Mouse (Mus musculus) heart, embryonic 15.5 days (tissue): ENCODE data around the gene Snap25. TPM values are rescaled to one million over a fixed set of nuclear protein-coding genes. Genes with fewer than 3 reads are reported as not detected.

Source experiments
- ATAC-seq: fragments of 200-750 bp; cut with Nextera tagmentation; replicated peaks from 2 replicates; pipeline ENCODE4 v1.8.0; 2017; ENCODE audit warnings: low read depth, moderate TSS enrichment; ENCODE audit not compliant: insufficient number of reproducible peaks, insufficient read depth, low FRiP score
- H3K27ac ChIP-seq: fragments of 300-500 bp; sonication (generic); 2 replicates; pipeline ENCODE4 v1.5.1; 2015; ENCODE audit warnings: mild to moderate bottlenecking, inconsistent platforms
- H3K27me3 ChIP-seq: fragments of 300-500 bp; sonication (generic); 2 replicates; pipeline ENCODE4 v1.6.1; 2015; ENCODE audit warnings: inconsistent platforms
- H3K36me3 ChIP-seq: fragments of 300-500 bp; sonication (generic); 2 replicates; pipeline ENCODE4 v1.6.1; 2015; ENCODE audit warnings: mild to moderate bottlenecking, inconsistent platforms
- H3K4me1 ChIP-seq: fragments of 300-500 bp; sonication (generic); replicated peaks from 2 replicates; pipeline ENCODE4 v1.6.1; 2015; ENCODE audit warnings: inconsistent platforms
- H3K4me2 ChIP-seq: fragments of 300-500 bp; sonication (generic); 2 replicates; pipeline ENCODE4 v1.6.1; 2015; ENCODE audit warnings: inconsistent platforms, mild to moderate bottlenecking, moderate library complexity
- H3K4me3 ChIP-seq: fragments of 300-500 bp; sonication (generic); 2 replicates; pipeline ENCODE4 v1.5.1; 2015; ENCODE audit warnings: mild to moderate bottlenecking, inconsistent platforms
- H3K9ac ChIP-seq: fragments of 300-500 bp; sonication (generic); 2 replicates; pipeline ENCODE4 v1.6.1; 2015; ENCODE audit warnings: mild to moderate bottlenecking, inconsistent platforms
- H3K9me3 ChIP-seq: fragments of 300-500 bp; sonication (generic); replicated peaks from 2 replicates; pipeline ENCODE4 v1.6.1; 2016; ENCODE audit warnings: inconsistent platforms
- WGBS: fragments of 180-500 bp; shearing (Covaris S2); methylation state at CpG from one replicate; pipeline ENCODE4 v1.1.7; 2015; ENCODE audit warnings: mixed read lengths; 5-methylcytosine and 5-hydroxymethylcytosine counted together
- polyA plus RNA-seq: library from polyadenylated mRNA; unstranded; fragments of >200 nt; fragmentation: Nextera tagmentation; extraction: Ambion mirVana; gene quantifications from 2 replicates; pipeline ENCODE4 v1.2.1, GENCODE M21; 2015

Snap25 gene
- polyA plus RNA-seq, 1 experiment from 2014 or later, result 0.59 TPM

DNA sequence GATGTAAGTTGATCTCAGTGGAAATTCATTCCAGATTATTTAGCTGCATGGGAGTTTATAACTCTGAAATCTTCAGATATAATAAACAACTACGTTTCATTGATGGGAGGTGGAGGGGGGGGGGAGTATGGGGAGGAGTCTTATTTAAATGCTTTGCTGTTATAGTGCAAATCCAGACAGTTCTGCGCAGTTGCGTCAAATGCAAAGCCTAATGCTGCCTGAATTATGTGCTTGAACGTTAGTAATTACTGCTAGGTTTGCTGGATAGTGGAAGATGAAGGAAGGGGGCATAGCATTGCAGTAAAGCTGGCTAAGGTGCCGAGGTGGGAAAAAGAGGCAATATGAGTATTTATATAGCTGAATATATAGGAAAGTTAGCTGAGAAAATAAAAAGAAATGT is 2.3 kb downstream of the Snap25 start:
- no peak for ATAC-seq
- WGBS, result 67% methylated on average over 5 of the region's 5 CpGs
- Histone ChIP-seq H3K27ac (no peak overlapping the region), H3K36me3 (no peaks in the 10 kb centered on the region), H3K4me3 (no peak overlapping the region), H3K27me3 (no peaks in the 10 kb centered on the region), H3K4me2 (no peak overlapping the region), H3K4me1 (peaks cover 20% of the 10 kb centered on the region), H3K9ac (no peak overlapping the region), H3K9me3 (no peaks in the 10 kb centered on the region)

DNA sequence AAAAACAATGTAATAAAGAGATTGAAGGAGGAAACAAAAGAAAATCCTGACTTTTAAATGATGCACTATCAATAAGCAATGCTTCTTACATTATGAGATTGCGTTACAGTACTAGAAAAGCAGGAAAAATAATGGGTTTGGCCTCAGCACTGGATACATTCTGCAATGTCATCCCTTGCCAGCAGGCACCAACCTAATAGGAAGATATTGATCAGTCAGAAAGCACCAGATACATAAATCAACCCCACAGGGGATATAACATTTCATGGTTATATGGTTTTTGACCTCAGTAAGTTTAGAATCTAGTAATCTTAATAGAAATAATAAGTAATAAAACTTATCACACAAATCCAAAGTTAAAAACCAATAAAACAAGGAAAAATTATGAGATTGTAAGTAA is 3.1 kb downstream of the Snap25 start:
- H3K4me1 ChIP-seq, result peaks cover 20% of the 10 kb centered on the region
- H3K4me2 ChIP-seq, result no peak overlapping the region
- WGBS, result 79% methylated on average over 1 of the region's 1 CpGs
- no peaks in the 10 kb centered on the region for H3K36me3 ChIP-seq
- ATAC-seq, result no peak
- no peak overlapping the region for H3K4me3 ChIP-seq
- no peaks in the 10 kb centered on the region for H3K9me3 ChIP-seq
- H3K27me3 ChIP-seq, result no peaks in the 10 kb centered on the region
- H3K9ac ChIP-seq, result no peak overlapping the region
- no peak overlapping the region for H3K27ac ChIP-seq

DNA sequence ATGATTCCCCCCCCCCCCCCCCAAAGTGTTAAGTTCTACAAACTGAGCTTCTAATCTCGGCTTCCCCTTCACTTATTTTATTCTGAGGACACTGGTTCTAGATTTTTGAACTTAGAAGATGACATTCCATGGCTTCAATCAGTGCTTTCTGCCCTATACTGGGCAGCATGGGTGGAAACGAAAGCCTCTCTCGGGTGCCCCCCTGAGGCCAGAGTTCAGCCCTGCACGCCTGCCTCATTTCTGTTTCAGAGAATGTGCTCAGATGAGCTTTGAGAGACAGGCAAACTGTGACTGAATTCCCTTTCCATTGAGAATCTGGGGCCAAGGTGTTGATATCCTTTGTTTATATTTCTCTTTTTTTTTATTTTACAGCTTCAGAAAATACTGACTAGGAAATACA is 7.0 kb downstream of the Snap25 start:
- ATAC-seq, result no peak
- Histone ChIP-seq H3K4me2 (no peak overlapping the region), H3K4me1 (no peaks in the 10 kb centered on the region), H3K4me3 (no peak overlapping the region), H3K9me3 (no peaks in the 10 kb centered on the region), H3K27ac (no peak overlapping the region), H3K9ac (no peak overlapping the region), H3K27me3 (no peaks in the 10 kb centered on the region), H3K36me3 (no peaks in the 10 kb centered on the region)
- 20% methylated on average over 4 of the region's 4 CpGs for WGBS

- Histone ChIP-seq H3K4me3 (no peak overlapping the region), H3K9ac (no peak overlapping the region), H3K27me3 (no peaks in the 10 kb centered on the region), H3K4me2 (no peak overlapping the region), H3K4me1 (no peaks in the 10 kb centered on the region), H3K27ac (no peak overlapping the region), H3K36me3 (no peaks in the 10 kb centered on the region), H3K9me3 (0 out of 2 replicates have a peak, but pooled peaks cover 4% of the 10 kb centered on the region)
- no peak for ATAC-seq
- WGBS, result 73% methylated on average over 2 of the region's 2 CpGs
These were observed 25.0 kb downstream of the Snap25 start for GRCm38 (mm10) chr2:136738260-136738659.

DNA sequence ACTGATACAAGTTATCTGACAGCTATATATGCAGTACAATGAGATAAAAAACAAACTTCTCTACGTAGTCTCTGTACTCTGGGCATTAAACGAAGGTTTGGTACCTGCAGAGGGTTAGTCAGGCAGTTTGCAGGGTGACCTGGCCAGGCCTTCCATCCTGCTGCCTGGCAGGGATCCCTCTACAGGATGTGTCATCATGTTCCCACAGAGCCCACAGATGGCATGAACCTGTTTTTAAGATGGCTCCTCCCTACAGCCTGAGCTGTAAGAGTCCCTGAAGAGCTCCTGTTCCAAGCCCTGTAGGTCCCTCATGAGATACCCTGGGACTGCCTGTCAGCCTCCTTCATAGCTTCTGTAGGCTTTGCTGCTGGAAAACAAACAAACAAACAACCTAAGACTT is 29.0 kb downstream of the Snap25 start:
- no peaks in the 10 kb centered on the region for H3K4me1 ChIP-seq
- no peak for ATAC-seq
- no peaks in the 10 kb centered on the region for H3K36me3 ChIP-seq
- H3K4me3 ChIP-seq, result no peak overlapping the region
- WGBS, result 60% methylated on average over 2 of the region's 2 CpGs
- H3K9me3 ChIP-seq, result 0 out of 2 replicates have a peak, but pooled peaks cover 4% of the 10 kb centered on the region
- H3K4me2 ChIP-seq, result no peak overlapping the region
- no peak overlapping the region for H3K27ac ChIP-seq
- no peaks in the 10 kb centered on the region for H3K27me3 ChIP-seq
- H3K9ac ChIP-seq, result no peak overlapping the region

- no peak overlapping the region for H3K9ac ChIP-seq
- WGBS, result 75% methylated on average over 2 of the region's 2 CpGs
These were observed 31.6 kb downstream of the Snap25 start for GRCm38 (mm10) chr2:136744683-136745326.

DNA sequence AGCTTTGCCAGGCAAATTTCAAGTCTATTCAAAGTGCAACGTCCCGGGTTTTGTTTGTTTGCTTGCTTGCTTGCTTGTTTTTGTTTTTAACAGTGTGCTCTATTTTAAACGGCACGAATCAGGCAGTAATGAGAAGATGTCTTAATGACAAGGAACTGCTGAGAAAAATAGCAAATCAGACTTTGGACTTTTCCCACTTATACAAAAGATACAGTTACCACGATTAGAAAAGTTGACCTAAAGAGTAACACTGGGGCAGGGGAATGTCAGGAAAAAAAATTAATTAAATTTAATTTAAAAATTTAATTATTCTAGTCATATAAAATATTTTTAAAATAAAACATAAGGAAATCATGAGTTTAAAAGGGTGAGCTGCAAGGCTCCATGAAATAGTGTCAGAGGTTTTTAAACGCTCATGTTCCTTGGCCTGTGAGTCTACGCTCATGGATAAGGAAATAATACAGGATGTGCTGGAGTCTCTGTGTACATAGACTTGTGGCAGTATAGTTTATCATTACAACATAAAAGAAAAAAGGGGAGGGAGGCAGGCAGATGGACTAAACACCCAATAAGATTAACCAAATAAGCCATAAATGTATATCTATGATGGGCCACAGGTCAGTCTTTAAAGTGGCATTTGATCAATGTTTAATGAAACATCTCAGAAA is 32.2 kb downstream of the Snap25 start:
- H3K9ac ChIP-seq, result no peak overlapping the region
- no peaks in the 10 kb centered on the region for H3K9me3 ChIP-seq
- ATAC-seq, result no peak
- no peaks in the 10 kb centered on the region for H3K4me1 ChIP-seq
- no peaks in the 10 kb centered on the region for H3K27me3 ChIP-seq
- no peaks in the 10 kb centered on the region for H3K36me3 ChIP-seq
- H3K4me3 ChIP-seq, result no peak overlapping the region
- H3K4me2 ChIP-seq, result no peak overlapping the region
- no peak overlapping the region for H3K27ac ChIP-seq
- 60% methylated on average over 7 of the region's 7 CpGs for WGBS

More at GRCm38 (mm10) chr2:136744683-136745326, 31.6 kb downstream of the Snap25 start:
- Histone ChIP-seq H3K4me2 (no peak overlapping the region), H3K4me3 (no peak overlapping the region), H3K4me1 (no peaks in the 10 kb centered on the region), H3K27me3 (no peaks in the 10 kb centered on the region), H3K36me3 (no peaks in the 10 kb centered on the region), H3K27ac (no peak overlapping the region), H3K9me3 (0 out of 2 replicates have a peak, but pooled peaks cover 3% of the 10 kb centered on the region)
- ATAC-seq, result no peak

GRCm38 (mm10) chr2:136753682-136754081 is 40.4 kb downstream of the Snap25 start:
- Histone ChIP-seq H3K4me1 (no peaks in the 10 kb centered on the region), H3K27ac (no peak overlapping the region), H3K4me2 (no peak overlapping the region), H3K4me3 (no peak overlapping the region), H3K27me3 (no peaks in the 10 kb centered on the region), H3K9ac (no peak overlapping the region), H3K36me3 (no peaks in the 10 kb centered on the region), H3K9me3 (no peaks in the 10 kb centered on the region)
- WGBS, result 29% methylated on average over 3 of the region's 3 CpGs
- ATAC-seq, result no peak

DNA sequence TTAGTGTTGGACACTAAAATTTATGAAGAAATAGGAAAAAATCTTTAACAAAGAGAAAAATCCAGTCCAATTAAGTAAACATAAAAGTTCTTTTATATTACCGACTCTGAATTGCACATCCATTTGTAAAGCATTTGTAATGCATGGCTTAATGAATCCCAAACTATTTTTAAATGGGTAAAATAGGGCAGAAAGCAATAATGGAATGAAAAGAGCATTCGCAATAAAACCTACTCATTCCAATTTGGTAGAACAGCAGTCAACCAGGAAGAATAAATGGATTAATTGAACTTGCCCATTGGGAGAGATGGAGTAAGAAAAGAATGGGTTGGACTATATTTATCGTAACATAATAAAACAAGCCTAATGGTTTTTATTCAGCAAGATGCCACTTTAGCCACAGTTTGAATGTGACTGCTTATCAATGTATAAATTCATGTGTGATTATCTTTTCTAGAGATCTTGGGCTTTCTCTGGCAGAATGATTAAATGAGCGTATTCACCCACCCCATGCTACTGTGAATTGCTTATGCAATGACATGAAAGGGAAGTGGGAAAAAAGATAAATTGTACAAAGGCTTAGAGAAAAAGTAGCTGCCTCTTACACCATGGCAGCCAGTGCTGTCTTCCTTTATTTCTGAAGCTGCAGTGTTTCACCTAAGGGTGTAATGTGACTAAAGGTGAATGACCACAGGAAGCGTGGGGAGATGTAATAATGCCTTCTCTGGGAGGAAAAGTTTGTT is 45.7 kb downstream of the Snap25 start:
- Histone ChIP-seq H3K9me3 (no peaks in the 10 kb centered on the region), H3K4me1 (no peaks in the 10 kb centered on the region)
- WGBS, result 87% methylated on average over 5 of the region's 5 CpGs

GRCm38 (mm10) chr2:136778156-136778555 is 64.9 kb downstream of the Snap25 start:
- ATAC-seq, result no peak
- H3K4me2 ChIP-seq, result no peak overlapping the region
- H3K4me3 ChIP-seq, result no peak overlapping the region
- no peaks in the 10 kb centered on the region for H3K36me3 ChIP-seq
- H3K9ac ChIP-seq, result no peak overlapping the region
- no peaks in the 10 kb centered on the region for H3K4me1 ChIP-seq
- H3K27me3 ChIP-seq, result no peaks in the 10 kb centered on the region
- 62% methylated on average over 2 of the region's 2 CpGs for WGBS
- H3K27ac ChIP-seq, result no peak overlapping the region
- H3K9me3 ChIP-seq, result no peaks in the 10 kb centered on the region

More for the DNA sequence above, 45.7 kb downstream of the Snap25 start:
- Histone ChIP-seq H3K27me3 (no peaks in the 10 kb centered on the region), H3K36me3 (no peaks in the 10 kb centered on the region), H3K27ac (no peak overlapping the region), H3K9ac (no peak overlapping the region), H3K4me2 (no peak overlapping the region), H3K4me3 (no peak overlapping the region)
- ATAC-seq, result no peak

DNA sequence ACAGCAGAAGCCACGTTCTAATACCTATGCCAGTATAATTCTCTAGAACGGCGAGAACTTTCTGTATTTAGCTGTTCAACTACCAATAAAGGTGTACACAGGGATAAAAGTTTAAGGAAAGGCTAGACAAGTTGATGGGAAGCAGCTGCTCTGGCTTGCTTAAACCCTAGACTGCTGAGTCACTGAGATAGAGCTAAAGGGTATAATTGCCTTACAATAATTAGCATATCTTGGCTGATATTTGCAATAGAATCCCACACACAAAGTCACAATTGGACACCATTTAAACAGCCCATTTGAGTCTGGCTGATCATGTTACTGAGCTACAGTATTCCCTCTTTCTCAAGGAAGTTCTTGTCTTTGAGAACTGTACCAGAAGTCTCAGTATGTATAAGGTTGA is 65.4 kb downstream of the Snap25 start:
- no peaks in the 10 kb centered on the region for H3K9me3 ChIP-seq
- no peaks in the 10 kb centered on the region for H3K27me3 ChIP-seq
- no peak for ATAC-seq
- WGBS, result 81% methylated on average over 3 of the region's 3 CpGs
- H3K4me1 ChIP-seq, result no peaks in the 10 kb centered on the region
- no peak overlapping the region for H3K4me2 ChIP-seq
- no peak overlapping the region for H3K27ac ChIP-seq
- no peak overlapping the region for H3K9ac ChIP-seq
- no peaks in the 10 kb centered on the region for H3K36me3 ChIP-seq
- H3K4me3 ChIP-seq, result no peak overlapping the region
